Mouse (Mus musculus) hindbrain, postnatal 0 days (tissue): ENCODE measurements at regions not wholly inside any gene's neighbourhood (a gene's known extent, or its start where the extent isn't known, plus 50 kb on each side); places are given as distances from the start of the nearest gene placed in this dataset.

Experiments used
- ATAC-seq: fragments of 200-750 bp; cut with Nextera tagmentation; 2 replicates; pipeline ENCODE4 v1.8.0; 2017; ENCODE audit warnings: mild to moderate bottlenecking, moderate TSS enrichment, moderate library complexity
- DNase-seq: peaks from one replicate; pipeline ENCODE4 v3.0.0-alpha.2; 2015; ENCODE audit warnings: low spot score
- H3K27ac ChIP-seq: fragments of 300-500 bp; sonication (generic); 2 replicates; pipeline ENCODE4 v1.5.1; 2014; ENCODE audit warnings: mild to moderate bottlenecking
- H3K27me3 ChIP-seq: fragments of 300-500 bp; sonication (generic); 2 replicates; pipeline ENCODE4 v1.6.1; 2014; ENCODE audit warnings: low read length, mixed read lengths; ENCODE audit not compliant: insufficient read depth
- H3K36me3 ChIP-seq: fragments of 300-500 bp; sonication (generic); 2 replicates; pipeline ENCODE4 v1.6.1; 2014; ENCODE audit warnings: low read length, mixed read lengths; ENCODE audit not compliant: insufficient read depth
- H3K4me1 ChIP-seq: fragments of 300-500 bp; sonication (generic); 2 replicates; pipeline ENCODE4 v1.6.1; 2014; ENCODE audit warnings: antibody characterized with exemption, low read length, mixed read lengths; ENCODE audit not compliant: insufficient read depth
- H3K4me2 ChIP-seq: fragments of 300-500 bp; sonication (generic); 2 replicates; pipeline ENCODE4 v1.6.1; 2014; ENCODE audit warnings: low read depth, mild to moderate bottlenecking, low read length, moderate library complexity, mixed read lengths
- H3K4me3 ChIP-seq: fragments of 300-500 bp; sonication (generic); 2 replicates; pipeline ENCODE4 v1.5.1; 2014; ENCODE audit warnings: low read length
- H3K9ac ChIP-seq: fragments of 300-500 bp; sonication (generic); replicated peaks from 2 replicates; pipeline ENCODE4 v1.6.1; 2014; ENCODE audit warnings: mild to moderate bottlenecking, low read length, moderate library complexity, mixed read lengths
- H3K9me3 ChIP-seq: fragments of 300-500 bp; sonication (generic); 2 replicates; pipeline ENCODE4 v1.6.1; 2016; ENCODE audit warnings: low read length, mixed read lengths
- CTCF ChIP-seq: IDR thresholded peaks from 2 replicates; pipeline ENCODE4 v1.5.1; 2016; ENCODE audit warnings: antibody characterized with exemption, control low read depth, low read depth
- WGBS: fragments of 180-500 bp; shearing (Covaris S2); extraction: QIAGEN DNeasy Blood & Tissue Kit; methylation state at CpG from one replicate; pipeline ENCODE4 v1.1.7; 2014; 5-methylcytosine and 5-hydroxymethylcytosine counted together

GRCm38 (mm10) chr13:85398834-85399233, 109.9 kb upstream of the Rasa1 start:
- no peaks in the 10 kb centered on the region for H3K9me3 ChIP-seq
- H3K9ac ChIP-seq: no peak overlapping the region
- H3K27ac ChIP-seq: no peak overlapping the region
- no peaks in the 10 kb centered on the region for H3K4me1 ChIP-seq
- DNase-seq: no peak
- no peak overlapping the region for H3K4me3 ChIP-seq
- no peaks in the 10 kb centered on the region for H3K27me3 ChIP-seq
- ATAC-seq: no peak
- no peak for TF ChIP-seq CTCF
- no peak overlapping the region for H3K4me2 ChIP-seq
- no peaks in the 10 kb centered on the region for H3K36me3 ChIP-seq
- 66% methylated on average over 5 of the region's 5 CpGs for WGBS

DNA sequence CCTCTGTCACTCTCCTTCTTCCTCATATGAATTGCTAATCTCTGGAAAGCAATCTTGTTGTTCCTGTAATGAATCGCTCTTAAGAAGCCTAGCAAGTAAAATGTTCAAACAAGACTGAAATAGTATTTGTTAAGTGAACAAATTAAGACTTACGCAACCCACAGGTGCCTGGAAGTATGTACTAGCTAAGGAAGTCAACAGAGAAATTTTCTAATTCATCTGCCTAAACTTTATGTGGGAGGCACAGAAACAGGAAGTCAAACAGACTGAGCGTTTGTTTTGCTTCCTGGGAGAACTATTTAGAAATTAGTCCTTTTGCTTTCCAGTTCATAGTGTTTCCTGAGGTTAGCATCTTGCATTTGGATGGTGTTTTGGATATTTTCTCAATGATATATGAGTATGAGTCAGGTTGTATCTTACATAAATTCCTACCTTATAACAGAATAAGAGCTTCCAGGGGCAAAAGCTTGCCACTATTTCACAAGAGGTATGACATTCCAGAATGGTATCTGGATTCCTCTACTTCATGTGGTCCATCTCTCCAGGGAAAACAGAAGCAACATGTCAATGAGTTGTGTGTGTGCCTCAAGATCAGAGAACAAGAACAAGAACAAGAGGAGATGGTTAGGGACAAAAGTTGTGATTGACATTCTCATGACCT, 87.5 kb upstream of the Rasa1 start:
- no peak overlapping the region for H3K4me3 ChIP-seq
- H3K27ac ChIP-seq: no peak overlapping the region
- DNase-seq (no peak), ATAC-seq (no peak)
- no peak overlapping the region for H3K9ac ChIP-seq
- WGBS: 76% methylated on average over 3 of the region's 3 CpGs
- H3K4me1 ChIP-seq: no peaks in the 10 kb centered on the region
- TF ChIP-seq CTCF: no peak
- no peaks in the 10 kb centered on the region for H3K9me3 ChIP-seq
- no peaks in the 10 kb centered on the region for H3K27me3 ChIP-seq
- no peak overlapping the region for H3K4me2 ChIP-seq
- no peaks in the 10 kb centered on the region for H3K36me3 ChIP-seq

- ATAC-seq (no peak), DNase-seq (no peak)
- no peak overlapping the region for H3K4me3 ChIP-seq
- no peaks in the 10 kb centered on the region for H3K27me3 ChIP-seq
- no peak overlapping the region for H3K27ac ChIP-seq
- H3K9ac ChIP-seq: no peak overlapping the region
- no peaks in the 10 kb centered on the region for H3K9me3 ChIP-seq
- TF ChIP-seq CTCF: no peak
- H3K4me1 ChIP-seq: no peaks in the 10 kb centered on the region
- no peaks in the 10 kb centered on the region for H3K36me3 ChIP-seq
- no peak overlapping the region for H3K4me2 ChIP-seq
- WGBS: 71% methylated on average over 2 of the region's 2 CpGs
These were observed 70.7 kb upstream of the Rasa1 start for GRCm38 (mm10) chr13:85359621-85360020.

DNA sequence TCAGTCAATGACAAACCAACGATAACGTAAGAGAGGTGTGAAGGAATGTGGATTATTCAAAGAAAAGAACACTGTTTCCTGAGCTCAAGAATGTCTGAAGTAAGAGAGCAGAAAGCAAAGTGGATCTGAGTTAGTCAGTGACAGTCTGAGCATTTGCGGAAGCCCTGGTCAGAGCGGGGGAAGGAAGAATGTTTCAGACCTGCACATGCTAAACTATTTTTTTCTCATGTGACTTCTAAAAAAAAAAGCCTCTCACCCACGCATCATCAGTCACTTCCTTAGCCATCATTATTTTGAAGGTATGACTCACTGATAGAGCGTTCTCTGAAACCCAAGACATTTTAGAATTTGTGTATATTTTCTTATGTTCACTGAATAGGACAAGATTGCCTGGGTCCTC, 70.2 kb upstream of the Rasa1 start:
- Histone ChIP-seq H3K27me3 (no peaks in the 10 kb centered on the region), H3K4me1 (no peaks in the 10 kb centered on the region), H3K4me3 (no peak overlapping the region), H3K9ac (no peak overlapping the region), H3K27ac (no peak overlapping the region), H3K4me2 (no peak overlapping the region), H3K36me3 (no peaks in the 10 kb centered on the region), H3K9me3 (no peaks in the 10 kb centered on the region)
- ATAC-seq (no peak), DNase-seq (no peak)
- TF ChIP-seq CTCF: no peak
- 92% methylated on average over 6 of the region's 6 CpGs for WGBS

DNA sequence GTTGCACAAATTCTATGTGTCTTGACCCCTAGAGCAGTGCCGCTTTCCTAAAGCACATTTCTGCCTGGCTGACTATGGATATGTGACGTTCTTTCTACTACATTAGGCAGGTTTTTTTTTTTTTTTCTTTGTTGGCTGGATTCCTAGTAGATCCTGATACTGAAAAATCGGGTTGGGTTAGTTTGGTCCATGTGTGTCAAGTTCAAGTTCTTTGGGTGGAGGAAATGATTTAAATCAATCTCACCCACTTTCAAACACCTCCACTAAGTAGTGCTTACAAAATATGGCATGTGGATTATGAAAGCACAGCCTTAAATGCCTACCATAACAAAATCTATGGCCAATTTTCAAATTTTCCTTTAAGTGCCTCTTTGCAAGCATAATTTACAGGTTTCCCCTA, 63.1 kb upstream of the Rasa1 start:
- no peak for TF ChIP-seq CTCF
- 64% methylated on average over 3 of the region's 3 CpGs for WGBS
- no peaks in the 10 kb centered on the region for H3K36me3 ChIP-seq
- no peaks in the 10 kb centered on the region for H3K9me3 ChIP-seq
- DNase-seq (no peak), ATAC-seq (no peak)
- no peaks in the 10 kb centered on the region for H3K4me1 ChIP-seq
- H3K27me3 ChIP-seq: no peaks in the 10 kb centered on the region
- H3K9ac ChIP-seq: no peak overlapping the region
- no peak overlapping the region for H3K4me3 ChIP-seq
- H3K27ac ChIP-seq: no peak overlapping the region
- H3K4me2 ChIP-seq: no peak overlapping the region
